Mouse (Mus musculus) left cerebral cortex, postnatal 14 days (tissue): ENCODE measurements around the gene Ncs1. TPM values are rescaled to one million over a fixed set of nuclear protein-coding genes. Genes with fewer than 3 reads are reported as not detected.
A peak's percentile ranks its signal among the peaks of the same experiment; 100 is the strongest.

Experiments used
- DNase-seq, 2 experiments: peaks; one replicate each; pipeline ENCODE4 v3.0.0; 2021 to 2022; ENCODE audit warnings: low spot score in 2 of 2, mixed read lengths in 1 of 2
- intact Hi-C: fragments of 180-260 bp; cut with DNase I; formaldehyde crosslinking; loops from one replicate; pipeline ENCODE4 v1.15.1; 2025
- total RNA-seq, 2 experiments: library from RNA; stranded (reverse); gene quantifications; 2 replicates each; pipeline ENCODE4 v1.2.3; 2021

The Ncs1 gene
- total RNA-seq, 2 experiments from 2014 or later = 159 to 160 TPM

GRCm38 (mm10) chr2:31239203-31239696 is 6.4 kb upstream of the Ncs1 start:
- peak; percentile 44 to 74 for DNase-seq
- intact Hi-C loops = no loop called here

- intact Hi-C loops = no loop called here
- no peak for DNase-seq
Observed at GRCm38 (mm10) chr2:31239833-31240232, 5.8 kb upstream of the Ncs1 start.

GRCm38 (mm10) chr2:31241639-31242038 is 4.0 kb upstream of the Ncs1 start:
- intact Hi-C loops = no loop called here

GRCm38 (mm10) chr2:31244216-31244615 is 1.4 kb upstream of the Ncs1 start:
- DNase-seq = no peak
- intact Hi-C loops = loop anchor here (2.0 kb wide), 1 partner anchor 47 kb away; no protein-coding TSS in a partner anchor

More at GRCm38 (mm10) chr2:31241639-31242038, 4.0 kb upstream of the Ncs1 start:
- DNase-seq = no peak

- intact Hi-C loops = loop anchor here (2.0 kb wide), 1 partner anchor 46 kb away; no protein-coding TSS in a partner anchor
- DNase-seq = no peak
Observed at GRCm38 (mm10) chr2:31245051-31245450, 572 bp upstream of the Ncs1 start.

- intact Hi-C loops = no loop called here
- peak in 1 of 2 experiments; percentile 48 for DNase-seq
Observed at GRCm38 (mm10) chr2:31246251-31246971, 788 bp downstream of the Ncs1 start.

- intact Hi-C loops = no loop called here
- DNase-seq = no peak
Observed at GRCm38 (mm10) chr2:31248856-31249255, 3.2 kb downstream of the Ncs1 start.

- intact Hi-C loops = no loop called here
- DNase-seq = no peak
Observed at GRCm38 (mm10) chr2:31252167-31252566, 6.5 kb downstream of the Ncs1 start.

GRCm38 (mm10) chr2:31253463-31253862 is 7.8 kb downstream of the Ncs1 start:
- intact Hi-C loops = no loop called here
- no peak for DNase-seq

GRCm38 (mm10) chr2:31254806-31255205 is 9.2 kb downstream of the Ncs1 start:
- no peak for DNase-seq
- intact Hi-C loops = no loop called here

GRCm38 (mm10) chr2:31255952-31256938 is 10.6 kb downstream of the Ncs1 start:
- DNase-seq = peak; percentile 73 to 90
- intact Hi-C loops = no loop called here

GRCm38 (mm10) chr2:31257096-31257495 is 11.5 kb downstream of the Ncs1 start:
- peak; percentile 76 to 84 for DNase-seq
- intact Hi-C loops = no loop called here

GRCm38 (mm10) chr2:31258609-31259366 is 13.2 kb downstream of the Ncs1 start:
- DNase-seq = peak; percentile 77 to 82
- intact Hi-C loops = no loop called here

GRCm38 (mm10) chr2:31259367-31259920 is 13.8 kb downstream of the Ncs1 start:
- intact Hi-C loops = no loop called here
- DNase-seq = no peak

GRCm38 (mm10) chr2:31260549-31260948 is 14.9 kb downstream of the Ncs1 start:
- DNase-seq = no peak
- intact Hi-C loops = no loop called here

- intact Hi-C loops = no loop called here
- DNase-seq = peak; percentile 42 to 74
Observed at GRCm38 (mm10) chr2:31263039-31263461, 17.4 kb downstream of the Ncs1 start.

GRCm38 (mm10) chr2:31263746-31264378 is 18.2 kb downstream of the Ncs1 start:
- DNase-seq = peak; percentile 87 to 95
- intact Hi-C loops = no loop called here

- intact Hi-C loops = no loop called here
- DNase-seq = no peak
Observed at GRCm38 (mm10) chr2:31267447-31267846, 21.8 kb downstream of the Ncs1 start.

- intact Hi-C loops = no loop called here
- no peak for DNase-seq
Observed at GRCm38 (mm10) chr2:31268631-31269030, 23.0 kb downstream of the Ncs1 start.
